Mouse (Mus musculus): ENCODE results near the gene Rai14. TPM values are rescaled to one million over a fixed set of nuclear protein-coding genes. Genes with fewer than 3 reads are reported as not detected.
A peak's percentile ranks its signal among the peaks of the same experiment; 100 is the strongest.

Rai14 gene
- 21.3 and 21.6 TPM in 2 replicates for polyA plus RNA-seq (2015; fragmentation: Nextera tagmentation; extraction: Ambion mirVana)

DNA sequence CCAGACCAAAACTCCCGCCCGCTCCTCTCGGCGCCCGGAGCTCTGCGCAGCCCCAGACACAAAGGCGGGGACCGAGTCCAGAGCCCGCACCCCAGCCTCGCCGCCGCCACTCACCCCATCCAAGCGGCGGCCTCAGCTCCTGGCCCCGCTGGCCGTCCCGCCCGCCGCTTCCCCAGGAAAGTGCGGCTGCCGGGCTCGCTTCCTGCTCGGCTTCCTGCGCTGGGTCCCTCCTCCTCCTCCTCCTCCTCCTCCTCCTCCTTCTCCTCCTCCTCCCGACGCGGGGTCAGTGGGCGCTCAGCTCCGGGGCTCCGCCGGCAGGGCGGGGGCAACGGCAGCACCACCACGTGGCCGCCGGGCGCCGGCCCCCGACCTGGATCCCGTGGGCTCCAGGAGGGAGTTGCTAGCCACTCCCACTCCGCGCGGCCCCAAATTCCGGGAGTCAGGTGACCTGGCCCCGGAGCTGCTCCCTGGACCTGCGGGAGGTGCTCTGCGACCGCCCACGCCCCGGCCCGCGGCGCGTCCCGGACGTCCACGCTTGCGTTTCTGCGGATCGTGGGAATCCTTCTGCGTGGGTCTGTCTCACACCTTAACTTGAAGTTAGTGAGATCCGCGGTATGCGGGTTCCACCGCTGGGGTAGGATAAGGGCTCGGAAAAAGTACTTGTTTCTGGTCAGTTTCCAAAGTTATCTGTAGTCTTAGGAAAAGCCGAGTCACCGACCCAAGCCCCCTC is at the start of gene Rai14:
Rai14 (minus strand) TSS at position 216 of the 730 bp plus-strand sequence.
- peak within 1 kb of the TSS; percentile 83 for H3K4me3 ChIP-seq (replicated peaks; ENCODE audit: low read length)
- H3K36me3 ChIP-seq (ENCODE audit: control insufficient read depth, insufficient read depth, low read length): no peaks in the 10 kb centered on the region
- H3K4me2 ChIP-seq (ENCODE audit: low read depth, low read length): peak within 1 kb of the TSS; percentile 90
- no peaks in the 10 kb centered on the region; the same call in 1 of the 2 replicates for H3K9me3 ChIP-seq (replicated peaks; ENCODE audit: control insufficient read depth, low read length)
- H3K27me3 ChIP-seq (ENCODE audit: control insufficient read depth, insufficient read depth, low read length): no peaks in the 10 kb centered on the region
- ATAC-seq (ENCODE audit: insufficient read depth, low FRiP score): peak; percentile 91
- peak within 1 kb of the TSS; percentile 86 for H3K27ac ChIP-seq (ENCODE audit: low read length)
- H3K9ac ChIP-seq (ENCODE audit: low read length): peak within 1 kb of the TSS; percentile 88
- WGBS: under 1% methylated on average over 64 of the region's 68 CpGs
- H3K4me1 ChIP-seq (ENCODE audit: control insufficient read depth, insufficient read depth, low read length): 0 out of 2 replicates have a peak, but pooled peaks cover 6% of the 10 kb centered on the region

- 84% methylated on average over 6 of the region's 6 CpGs for WGBS
- no peaks in the 10 kb centered on the region for H3K27me3 ChIP-seq (ENCODE audit: control insufficient read depth, insufficient read depth, low read length)
- ATAC-seq (ENCODE audit: insufficient read depth, low FRiP score): no peak
Observed at GRCm38 (mm10) chr15:10761441-10761840, 47.0 kb upstream of the Rai14 start.

DNA sequence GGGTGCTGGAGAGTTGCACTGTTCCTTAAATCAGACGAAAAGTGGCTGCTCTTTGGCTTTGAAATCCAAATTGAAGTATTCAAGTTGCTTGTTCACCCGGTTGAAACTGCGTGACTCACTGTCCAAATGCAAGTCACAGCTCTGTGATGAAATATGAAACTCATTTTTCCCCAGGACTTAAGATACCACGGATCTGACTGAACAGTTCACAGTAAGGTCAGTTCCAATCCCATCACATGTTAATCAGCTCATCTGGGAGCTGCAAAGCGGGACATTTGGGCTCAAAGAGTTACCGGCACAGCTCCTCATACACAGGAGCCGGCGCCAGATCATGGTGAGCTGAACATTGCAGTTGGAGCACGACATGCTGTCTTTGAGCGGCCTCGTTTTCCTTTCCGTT is 45.6 kb upstream of the Rai14 start:
- ATAC-seq (ENCODE audit: insufficient read depth, low FRiP score): no peak

More at GRCm38 (mm10) chr15:10761441-10761840, 47.0 kb upstream of the Rai14 start:
- Histone ChIP-seq H3K9me3 (replicated peaks; ENCODE audit: control insufficient read depth, low read length) (no peaks in the 10 kb centered on the region), H3K4me2 (ENCODE audit: low read depth, low read length) (no peak overlapping the region), H3K4me1 (ENCODE audit: control insufficient read depth, insufficient read depth, low read length) (no peaks in the 10 kb centered on the region), H3K9ac (ENCODE audit: low read length) (no peak overlapping the region), H3K27ac (ENCODE audit: low read length) (no peak overlapping the region), H3K36me3 (ENCODE audit: control insufficient read depth, insufficient read depth, low read length) (no peaks in the 10 kb centered on the region), H3K4me3 (replicated peaks; ENCODE audit: low read length) (no peak overlapping the region)

DNA sequence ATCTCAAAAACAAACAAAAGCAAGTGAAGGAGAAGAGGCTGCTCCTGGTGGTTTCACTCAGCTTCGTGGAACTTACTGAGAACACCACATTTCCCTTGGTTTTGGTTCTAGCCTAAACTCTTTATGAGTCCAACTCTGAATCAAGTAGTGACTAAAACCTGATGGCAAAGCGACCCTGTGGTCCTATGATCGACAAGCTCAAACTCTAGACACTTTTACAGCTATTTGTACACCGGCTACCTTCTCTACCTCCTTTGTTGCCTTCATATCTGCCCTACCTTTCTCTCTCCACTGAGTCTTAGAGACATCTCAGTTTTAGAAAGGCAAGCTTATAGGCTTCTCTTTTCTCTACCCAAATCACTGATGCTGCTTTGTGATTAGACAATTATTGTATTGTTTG is 45.0 kb upstream of the Rai14 start:
- ATAC-seq (ENCODE audit: insufficient read depth, low FRiP score): no peak

More for the DNA sequence above, 45.6 kb upstream of the Rai14 start:
- H3K27me3 ChIP-seq (ENCODE audit: control insufficient read depth, insufficient read depth, low read length): no peaks in the 10 kb centered on the region
- 75% methylated on average over 12 of the region's 12 CpGs for WGBS
- H3K9me3 ChIP-seq (replicated peaks; ENCODE audit: control insufficient read depth, low read length): no peaks in the 10 kb centered on the region
- no peak overlapping the region for H3K27ac ChIP-seq (ENCODE audit: low read length)
- no peaks in the 10 kb centered on the region for H3K4me1 ChIP-seq (ENCODE audit: control insufficient read depth, insufficient read depth, low read length)
- H3K4me3 ChIP-seq (replicated peaks; ENCODE audit: low read length): no peak overlapping the region
- H3K4me2 ChIP-seq (ENCODE audit: low read depth, low read length): no peak overlapping the region
- H3K9ac ChIP-seq (ENCODE audit: low read length): no peak overlapping the region
- no peaks in the 10 kb centered on the region for H3K36me3 ChIP-seq (ENCODE audit: control insufficient read depth, insufficient read depth, low read length)

DNA sequence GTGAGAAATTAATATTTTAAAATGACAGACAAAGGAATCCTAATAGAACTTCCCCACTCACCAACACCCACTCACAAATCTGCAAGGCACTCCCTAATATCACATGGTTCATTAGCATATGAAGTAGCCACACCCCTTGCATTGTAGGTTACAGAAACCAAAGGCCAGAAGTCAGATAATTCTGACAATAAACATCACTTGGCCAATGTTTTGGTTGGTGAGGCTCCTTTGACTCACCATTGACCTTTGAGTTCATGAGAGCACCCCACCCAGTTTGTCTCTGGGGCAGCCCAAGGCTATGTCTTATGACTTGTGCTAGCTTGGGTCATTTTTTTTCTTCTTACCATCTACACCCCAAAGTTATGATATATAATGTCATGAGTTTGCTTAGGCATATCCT is 44.4 kb upstream of the Rai14 start:
- ATAC-seq (ENCODE audit: insufficient read depth, low FRiP score): no peak

More for the DNA sequence above, 45.0 kb upstream of the Rai14 start:
- 90% methylated on average over 4 of the region's 4 CpGs for WGBS
- Histone ChIP-seq H3K9me3 (replicated peaks; ENCODE audit: control insufficient read depth, low read length) (no peaks in the 10 kb centered on the region), H3K27me3 (ENCODE audit: control insufficient read depth, insufficient read depth, low read length) (no peaks in the 10 kb centered on the region), H3K27ac (ENCODE audit: low read length) (no peak overlapping the region), H3K9ac (ENCODE audit: low read length) (no peak overlapping the region), H3K4me2 (ENCODE audit: low read depth, low read length) (no peak overlapping the region), H3K4me1 (ENCODE audit: control insufficient read depth, insufficient read depth, low read length) (no peaks in the 10 kb centered on the region), H3K4me3 (replicated peaks; ENCODE audit: low read length) (no peak overlapping the region), H3K36me3 (ENCODE audit: control insufficient read depth, insufficient read depth, low read length) (no peaks in the 10 kb centered on the region)

DNA sequence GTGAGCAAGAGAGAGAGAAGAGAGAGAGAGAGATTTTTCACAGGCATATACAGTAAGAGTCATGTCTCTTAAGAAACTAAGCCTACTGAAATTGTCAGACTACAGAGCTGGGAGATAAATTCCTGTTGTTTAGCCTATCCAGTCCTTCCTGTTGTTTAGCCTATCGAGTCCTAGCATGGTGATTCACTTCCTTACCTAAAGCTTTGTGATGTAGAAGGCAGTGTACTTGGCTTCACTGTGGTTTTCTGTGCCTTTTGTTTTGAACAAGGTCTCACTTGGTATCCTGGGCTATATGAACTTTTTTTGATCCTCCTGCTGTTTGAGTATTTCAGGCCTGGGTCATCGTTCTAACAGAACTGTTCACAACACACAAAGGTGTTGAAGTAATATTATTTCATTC is 36.7 kb upstream of the Rai14 start:
- ATAC-seq (ENCODE audit: insufficient read depth, low FRiP score): no peak
- H3K27me3 ChIP-seq (ENCODE audit: control insufficient read depth, insufficient read depth, low read length): no peaks in the 10 kb centered on the region
- no peak overlapping the region for H3K4me3 ChIP-seq (replicated peaks; ENCODE audit: low read length)
- H3K36me3 ChIP-seq (ENCODE audit: control insufficient read depth, insufficient read depth, low read length): no peaks in the 10 kb centered on the region
- no peak overlapping the region for H3K9ac ChIP-seq (ENCODE audit: low read length)
- WGBS: 75% methylated on average over 2 of the region's 2 CpGs
- no peaks in the 10 kb centered on the region for H3K9me3 ChIP-seq (replicated peaks; ENCODE audit: control insufficient read depth, low read length)
- H3K4me1 ChIP-seq (ENCODE audit: control insufficient read depth, insufficient read depth, low read length): peaks cover 5% of the 10 kb centered on the region; the same call in 1 of the 2 replicates
- H3K27ac ChIP-seq (ENCODE audit: low read length): no peak overlapping the region
- no peak overlapping the region for H3K4me2 ChIP-seq (ENCODE audit: low read depth, low read length)

More for the DNA sequence above, 44.4 kb upstream of the Rai14 start:
- Histone ChIP-seq H3K9me3 (replicated peaks; ENCODE audit: control insufficient read depth, low read length) (no peaks in the 10 kb centered on the region), H3K4me2 (ENCODE audit: low read depth, low read length) (no peak overlapping the region), H3K4me1 (ENCODE audit: control insufficient read depth, insufficient read depth, low read length) (no peaks in the 10 kb centered on the region), H3K27me3 (ENCODE audit: control insufficient read depth, insufficient read depth, low read length) (no peaks in the 10 kb centered on the region), H3K4me3 (replicated peaks; ENCODE audit: low read length) (no peak overlapping the region), H3K27ac (ENCODE audit: low read length) (no peak overlapping the region), H3K9ac (ENCODE audit: low read length) (no peak overlapping the region), H3K36me3 (ENCODE audit: control insufficient read depth, insufficient read depth, low read length) (no peaks in the 10 kb centered on the region)

GRCm38 (mm10) chr15:10750339-10750738 is 35.9 kb upstream of the Rai14 start:
- Histone ChIP-seq H3K4me2 (ENCODE audit: low read depth, low read length) (no peak overlapping the region), H3K36me3 (ENCODE audit: control insufficient read depth, insufficient read depth, low read length) (no peaks in the 10 kb centered on the region), H3K27ac (ENCODE audit: low read length) (no peak overlapping the region), H3K4me3 (replicated peaks; ENCODE audit: low read length) (no peak overlapping the region), H3K9me3 (replicated peaks; ENCODE audit: control insufficient read depth, low read length) (no peaks in the 10 kb centered on the region), H3K27me3 (ENCODE audit: control insufficient read depth, insufficient read depth, low read length) (no peaks in the 10 kb centered on the region), H3K4me1 (ENCODE audit: control insufficient read depth, insufficient read depth, low read length) (peaks cover 5% of the 10 kb centered on the region; the same call in 1 of the 2 replicates), H3K9ac (ENCODE audit: low read length) (no peak overlapping the region)
- ATAC-seq (ENCODE audit: insufficient read depth, low FRiP score): no peak
- WGBS: 77% methylated on average over 2 of the region's 2 CpGs

DNA sequence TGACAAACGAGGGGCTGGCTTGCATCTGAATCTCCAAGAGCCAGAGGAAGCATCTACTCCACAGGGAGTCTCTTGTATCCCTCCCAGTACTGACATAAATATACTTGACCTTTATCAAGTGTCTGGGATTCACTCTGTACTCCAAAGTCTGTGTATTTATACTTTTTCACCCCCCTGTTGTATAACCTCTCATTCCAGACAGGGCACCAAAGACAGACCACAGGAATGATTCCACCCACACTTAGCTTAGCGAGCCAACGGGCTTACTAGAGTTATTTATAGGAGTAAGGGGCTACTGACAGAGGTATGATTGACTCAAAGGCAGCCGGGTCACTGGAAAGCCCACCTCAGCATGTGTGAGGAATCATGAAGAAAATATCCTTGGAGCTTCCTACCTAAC is 35.3 kb upstream of the Rai14 start:
- ATAC-seq (ENCODE audit: insufficient read depth, low FRiP score): no peak

DNA sequence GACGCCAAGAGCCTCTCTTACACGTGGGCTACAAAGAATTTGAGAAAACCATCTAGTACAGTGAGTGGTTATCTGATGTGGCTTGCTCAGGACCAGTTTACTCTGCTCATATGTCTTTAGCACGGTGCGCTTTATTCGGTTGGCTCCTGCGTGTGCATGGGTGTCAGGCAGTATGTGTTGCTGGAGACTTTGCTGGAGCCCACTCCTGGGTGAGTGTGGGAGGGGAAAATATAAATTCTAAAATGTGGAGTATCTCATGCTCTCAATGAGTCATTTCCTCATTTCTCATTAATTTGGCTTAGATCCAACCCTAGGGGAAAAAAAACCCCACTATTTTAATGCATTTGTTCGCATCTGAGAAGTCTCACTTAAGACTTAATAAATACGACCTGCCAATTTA is 33.2 kb upstream of the Rai14 start:
- no peak overlapping the region for H3K9ac ChIP-seq (ENCODE audit: low read length)
- H3K9me3 ChIP-seq (replicated peaks; ENCODE audit: control insufficient read depth, low read length): no peaks in the 10 kb centered on the region
- no peak overlapping the region for H3K27ac ChIP-seq (ENCODE audit: low read length)
- H3K4me2 ChIP-seq (ENCODE audit: low read depth, low read length): no peak overlapping the region
- 51% methylated on average over 8 of the region's 8 CpGs for WGBS
- peaks cover 5% of the 10 kb centered on the region; the same call in 1 of the 2 replicates for H3K4me1 ChIP-seq (ENCODE audit: control insufficient read depth, insufficient read depth, low read length)
- H3K36me3 ChIP-seq (ENCODE audit: control insufficient read depth, insufficient read depth, low read length): no peaks in the 10 kb centered on the region
- H3K27me3 ChIP-seq (ENCODE audit: control insufficient read depth, insufficient read depth, low read length): no peaks in the 10 kb centered on the region
- no peak for ATAC-seq (ENCODE audit: insufficient read depth, low FRiP score)
- H3K4me3 ChIP-seq (replicated peaks; ENCODE audit: low read length): no peak overlapping the region

More for the DNA sequence above, 35.3 kb upstream of the Rai14 start:
- no peaks in the 10 kb centered on the region for H3K9me3 ChIP-seq (replicated peaks; ENCODE audit: control insufficient read depth, low read length)
- no peak overlapping the region for H3K27ac ChIP-seq (ENCODE audit: low read length)
- no peaks in the 10 kb centered on the region for H3K27me3 ChIP-seq (ENCODE audit: control insufficient read depth, insufficient read depth, low read length)
- no peak overlapping the region for H3K4me2 ChIP-seq (ENCODE audit: low read depth, low read length)
- no peak overlapping the region for H3K9ac ChIP-seq (ENCODE audit: low read length)
- no peak overlapping the region for H3K4me3 ChIP-seq (replicated peaks; ENCODE audit: low read length)
- H3K4me1 ChIP-seq (ENCODE audit: control insufficient read depth, insufficient read depth, low read length): peaks cover 5% of the 10 kb centered on the region; the same call in 1 of the 2 replicates
- no peaks in the 10 kb centered on the region for H3K36me3 ChIP-seq (ENCODE audit: control insufficient read depth, insufficient read depth, low read length)
- WGBS: 49% methylated on average over 4 of the region's 4 CpGs
